Mouse (Mus musculus) testis, postnatal 10 days (tissue): ENCODE measurements around the gene Selenoi.
"Not testable (repeated sequence)": the region's sequence is repeated elsewhere in the genome, so short reads cannot be mapped to it uniquely, and the experiment has no call there.

Experiments
- DNase-seq: peaks from one replicate; pipeline ENCODE4 v3.0.0; 2021; ENCODE audit warnings: low spot score

Gene Selenoi

DNA sequence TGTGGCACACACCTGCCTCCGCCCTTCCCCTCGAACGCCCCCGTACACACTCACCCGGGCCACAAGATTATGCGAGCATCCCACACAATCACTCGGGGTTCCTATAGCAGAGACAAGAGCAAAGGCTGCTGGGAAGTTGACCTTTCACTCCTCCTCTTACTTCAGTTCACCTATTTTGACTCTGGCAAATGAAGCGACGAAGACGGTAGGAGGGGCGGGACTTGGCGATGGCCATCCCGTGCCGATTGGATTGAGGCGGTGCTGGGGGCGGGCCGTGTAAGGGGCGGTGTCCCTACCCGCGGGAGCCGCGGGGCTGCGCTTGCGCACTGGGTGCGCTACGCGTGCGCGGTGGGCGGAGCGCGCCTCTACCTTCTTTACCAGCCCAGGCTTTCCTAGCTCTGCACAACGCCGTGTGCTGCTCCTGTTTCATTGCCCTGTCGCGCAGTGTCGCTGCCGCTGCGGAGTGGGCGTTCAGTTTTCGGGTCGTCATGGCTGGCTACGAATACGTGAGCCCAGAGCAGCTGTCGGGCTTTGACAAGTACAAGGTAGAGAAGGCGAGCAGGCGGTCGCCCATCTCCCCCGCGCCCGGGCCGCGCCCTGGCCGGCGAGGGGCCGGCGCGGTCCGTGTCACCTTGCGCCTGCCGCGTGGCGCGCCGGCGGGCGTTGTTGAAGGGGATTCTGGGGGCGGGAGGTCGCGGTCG, at the start of gene Selenoi:
Gene Selenoi, plus strand, starts transcription at position 311 of the 701 bp plus-strand sequence.
- peak; percentile 99 for DNase-seq

DNA sequence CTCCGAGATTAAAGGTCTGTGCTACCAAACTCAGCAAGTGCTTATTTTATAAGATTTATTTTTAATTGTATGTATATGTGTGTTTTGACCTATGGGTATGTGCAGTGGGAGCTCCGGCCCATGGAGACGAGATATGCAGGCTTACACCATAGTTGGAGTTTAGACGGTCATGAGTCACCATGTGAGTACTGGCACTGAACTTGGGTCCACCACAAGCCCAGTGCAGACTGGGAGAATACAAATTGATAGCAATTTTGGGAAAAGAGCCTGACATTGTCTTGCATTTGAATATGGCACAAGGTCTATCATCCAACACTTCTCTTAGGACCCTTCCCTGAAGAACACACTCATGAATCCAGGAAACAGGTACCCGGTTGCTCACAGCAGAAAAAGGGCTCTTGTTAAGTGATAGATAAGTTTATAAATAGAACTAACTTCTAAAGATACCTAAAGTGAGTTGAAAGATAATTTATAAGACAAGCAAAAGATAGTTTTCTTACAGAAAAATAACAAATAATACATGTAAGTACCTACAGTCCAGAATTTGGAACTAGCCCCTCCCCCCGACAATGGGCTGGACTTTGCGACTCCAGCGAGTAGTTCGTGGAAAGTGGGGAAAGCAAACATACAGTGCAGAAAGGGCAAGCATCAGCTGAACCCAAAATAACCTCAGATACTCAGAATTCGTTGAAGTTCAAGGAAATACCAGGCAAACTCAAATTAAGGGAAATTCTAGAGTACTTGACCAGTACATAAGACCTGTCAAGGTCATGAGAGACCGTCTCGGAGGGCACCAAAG, 44.5 kb upstream of the Selenoi start:
- no peak for DNase-seq

DNA sequence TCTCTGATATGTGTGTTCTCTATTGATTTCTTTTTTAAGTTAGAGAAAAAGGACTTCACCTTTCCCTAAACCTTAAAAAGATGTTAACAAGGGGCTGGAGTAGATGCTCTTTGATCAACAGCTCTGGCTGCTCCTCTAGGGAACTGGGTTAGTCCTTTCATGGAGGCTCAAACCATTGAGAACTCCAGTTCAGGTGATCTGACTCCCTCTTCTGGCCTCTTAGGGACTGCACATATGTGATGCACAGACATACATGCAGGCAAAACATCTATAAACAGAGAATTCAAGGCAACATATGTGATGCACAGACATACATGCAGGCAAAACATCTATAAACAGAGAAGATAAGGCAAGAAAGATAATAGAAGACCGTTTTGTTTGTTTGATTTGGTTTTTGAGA, 39.9 kb upstream of the Selenoi start:
- DNase-seq, result no peak

DNA sequence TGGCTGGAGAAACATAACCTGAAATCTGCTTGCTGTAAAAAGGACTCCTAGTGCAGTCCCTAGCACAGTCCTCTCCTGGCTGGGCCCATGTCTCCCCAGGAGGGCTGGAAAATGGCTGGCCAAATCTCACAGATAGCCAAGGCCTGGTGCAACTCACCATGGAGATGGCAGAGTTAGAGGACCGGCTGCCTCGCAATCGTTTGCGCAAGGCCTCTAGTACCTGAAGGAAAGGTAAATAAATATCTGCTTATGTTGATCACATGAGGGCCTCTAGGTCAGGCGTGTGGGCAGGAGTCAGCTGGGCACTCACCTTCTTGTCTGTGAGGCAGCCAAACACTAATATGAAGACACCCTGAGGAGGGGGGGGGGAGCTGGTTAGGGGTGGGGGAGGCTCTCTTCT, 37.0 kb upstream of the Selenoi start:
- no peak for DNase-seq

DNA sequence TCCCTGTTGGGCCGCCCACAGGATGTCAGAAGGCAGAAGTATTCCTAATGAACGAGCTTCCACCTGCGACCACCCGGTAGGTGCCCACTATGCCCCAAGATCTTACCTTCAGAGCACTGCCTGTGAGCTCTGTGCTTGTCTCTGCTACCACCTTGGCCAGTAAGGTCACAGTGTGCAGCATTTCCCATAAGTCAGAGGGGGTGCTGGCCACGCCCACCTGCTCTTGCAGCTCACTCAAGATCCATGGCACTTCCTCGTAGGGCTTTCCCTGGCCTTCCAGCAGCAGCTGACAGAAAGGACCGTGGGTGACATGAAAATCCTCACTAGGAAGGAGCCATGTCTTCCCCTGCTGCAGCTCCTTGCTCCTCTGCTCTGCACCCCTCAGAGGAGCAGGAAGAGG, 34.1 kb upstream of the Selenoi start:
- no peak for DNase-seq

DNA sequence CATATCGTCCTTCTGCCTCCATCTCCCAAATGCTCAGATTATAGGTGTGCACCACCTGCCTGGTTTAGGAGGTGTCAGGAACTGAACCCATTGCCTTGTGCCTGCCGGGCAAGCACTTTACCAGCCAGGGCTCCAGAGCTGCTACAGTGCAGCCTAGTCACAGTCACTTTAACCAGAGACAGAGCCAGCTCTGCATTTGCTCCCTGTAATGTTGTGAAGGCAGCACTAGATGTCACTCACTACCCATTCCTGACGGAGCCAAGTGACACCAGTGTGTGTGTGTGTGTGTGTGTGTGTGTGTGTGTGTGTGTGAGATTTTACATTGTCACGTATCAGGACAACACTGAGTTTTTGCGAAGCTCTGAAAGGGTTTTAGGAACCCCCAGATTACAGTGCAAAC, 30.9 kb upstream of the Selenoi start:
- peak; percentile 62 for DNase-seq

DNA sequence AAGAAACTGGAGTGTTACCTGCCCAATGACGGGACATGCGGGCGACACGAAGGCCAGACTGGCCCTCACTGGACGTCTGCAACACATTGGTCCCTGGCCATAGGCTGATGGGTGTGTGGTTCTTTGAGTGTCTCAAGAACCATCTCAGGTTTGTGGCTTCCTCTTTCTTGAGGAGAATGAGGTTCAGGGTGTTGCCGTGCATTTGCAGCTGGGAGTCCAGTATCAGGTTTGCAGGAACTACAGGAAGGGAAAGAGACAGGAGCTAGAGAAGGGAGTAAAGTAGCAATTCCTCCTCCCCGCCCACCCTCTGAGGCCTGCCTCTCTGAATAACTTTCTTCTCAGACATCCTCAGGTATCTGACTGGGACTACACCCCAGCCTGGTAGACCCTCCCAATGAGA, 30.2 kb upstream of the Selenoi start:
- no peak for DNase-seq

DNA sequence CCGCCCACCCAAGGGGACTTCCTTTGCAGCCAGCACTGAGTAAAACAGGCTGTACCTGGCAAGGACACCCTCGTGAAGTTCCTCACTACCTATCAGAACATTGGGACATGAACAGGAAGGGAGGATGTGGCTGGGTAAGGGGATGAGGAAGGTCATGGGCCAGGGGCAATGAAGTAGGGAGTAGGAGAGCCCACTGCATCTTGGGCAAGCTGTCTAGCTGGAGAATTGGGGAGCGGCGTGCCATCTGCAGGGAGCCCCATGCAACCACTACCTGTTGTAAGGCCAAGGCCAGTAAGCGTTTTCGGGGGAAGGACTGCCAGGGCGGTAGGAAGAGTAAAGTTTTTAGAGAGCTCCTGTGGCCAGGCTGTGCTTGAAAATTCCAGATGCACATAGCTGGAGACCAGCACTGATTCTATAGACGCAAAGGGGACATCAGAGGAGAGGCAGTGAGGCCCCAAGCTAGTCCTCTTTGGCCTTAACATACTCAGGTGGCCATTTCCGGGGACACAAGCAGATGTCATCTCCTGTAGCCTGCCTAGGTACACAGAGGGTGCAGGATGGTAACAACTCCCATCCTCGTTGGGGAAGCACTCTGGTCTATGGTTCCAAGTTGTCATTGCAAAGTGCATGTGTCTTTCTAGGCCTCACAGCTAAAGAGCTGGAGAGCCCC, 29.0 kb upstream of the Selenoi start:
- DNase-seq, result no peak

DNA sequence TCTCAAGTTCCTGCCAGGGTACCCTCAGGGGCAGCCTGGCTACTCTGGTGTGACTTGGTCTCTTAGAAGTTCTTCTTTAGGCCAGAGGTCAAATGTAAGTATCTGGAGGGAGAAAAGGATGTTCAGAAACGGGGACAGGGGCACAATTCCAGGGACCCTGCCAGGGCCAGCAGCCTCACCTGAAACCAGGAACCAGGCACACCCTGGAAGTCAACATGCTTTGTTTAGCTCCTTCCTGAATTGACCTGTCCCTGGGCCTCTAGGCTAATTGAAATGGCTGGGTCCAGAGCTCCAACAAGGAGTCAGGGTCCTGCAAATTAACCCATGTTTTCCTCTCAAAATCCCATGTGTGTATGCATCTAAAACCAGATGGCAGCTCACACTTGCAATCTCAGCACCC, 27.9 kb upstream of the Selenoi start:
- DNase-seq, result no peak

DNA sequence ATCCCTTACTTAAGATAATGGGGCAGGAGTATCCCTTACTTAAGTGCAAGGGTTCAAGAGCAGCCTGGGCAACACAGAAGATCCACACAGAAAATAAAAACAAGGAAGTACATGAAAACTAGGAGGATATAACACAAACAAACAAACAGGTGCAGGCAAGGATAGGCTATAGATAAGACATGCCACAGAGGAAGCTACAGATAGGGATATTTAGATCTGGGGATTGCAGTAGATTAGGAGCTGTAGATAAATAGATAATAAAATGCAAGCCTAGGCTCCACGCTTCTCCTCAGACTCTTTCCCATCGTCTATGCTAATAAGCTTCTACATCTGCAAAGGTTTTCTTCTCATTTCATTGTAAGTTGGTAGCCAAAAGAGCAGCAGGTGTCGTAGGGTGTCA, 27.3 kb upstream of the Selenoi start:
- DNase-seq, result no peak

DNA sequence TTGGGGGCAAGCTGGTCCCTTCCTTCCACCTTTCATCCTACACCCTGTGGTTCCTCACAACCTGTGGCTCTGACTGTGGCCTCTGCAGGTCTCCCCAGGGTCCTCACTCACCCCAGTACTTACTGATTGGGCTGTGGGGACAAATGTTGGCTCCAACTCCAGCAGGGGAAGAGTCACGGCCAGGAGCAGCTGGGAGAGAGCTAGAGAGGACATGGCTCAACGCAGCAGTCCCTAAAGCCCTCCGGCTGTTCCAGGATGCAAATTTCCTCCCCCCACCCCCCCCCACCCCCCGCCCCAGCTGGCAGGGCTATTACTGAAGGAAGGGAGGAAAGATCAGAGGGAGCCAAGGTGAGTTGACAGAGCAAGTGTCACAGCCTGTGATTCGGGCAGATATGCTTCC, 26.9 kb upstream of the Selenoi start, which contains the start of gene Adgrf3:
Gene Adgrf3, minus strand, starts transcription at position 230 of the 400 bp plus-strand sequence.
- no peak for DNase-seq

DNA sequence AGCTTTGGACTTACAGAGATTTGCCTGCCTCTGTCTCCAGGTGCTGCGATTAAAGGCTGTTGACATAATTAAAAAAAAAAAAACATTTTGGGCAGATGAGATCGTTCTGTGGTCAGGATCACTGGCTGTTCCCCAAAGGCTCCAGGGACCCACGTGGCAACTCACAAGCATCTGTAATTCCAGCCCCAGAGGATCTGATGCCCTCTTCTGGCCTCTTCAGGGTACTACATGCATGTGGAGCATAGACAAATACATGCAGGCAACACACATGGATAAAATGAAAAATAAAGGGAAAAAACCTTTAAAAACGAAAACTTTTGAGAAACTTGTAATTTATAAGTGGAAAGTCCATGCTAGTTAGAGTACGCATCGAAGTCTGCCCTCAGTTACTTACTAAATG, 25.1 kb upstream of the Selenoi start:
- DNase-seq, result no peak

DNA sequence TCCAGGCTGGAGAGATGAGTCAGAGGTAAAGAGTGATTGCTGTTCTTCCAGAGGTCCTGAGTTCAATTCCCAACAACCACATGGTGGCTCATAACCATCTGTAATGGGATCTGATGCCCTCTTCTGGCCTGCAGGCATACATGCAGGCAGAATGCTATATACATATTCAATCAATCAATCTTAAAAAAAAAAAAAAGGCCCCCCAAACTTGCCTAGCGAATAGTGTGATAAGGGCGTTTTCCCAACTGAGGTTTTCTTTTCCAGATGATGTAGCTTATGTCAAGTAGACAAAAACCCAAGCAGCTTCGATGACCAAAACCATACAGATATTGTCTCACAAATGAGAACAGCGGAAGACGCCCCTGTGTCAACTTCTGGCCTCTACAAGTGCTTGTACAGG, 21.6 kb upstream of the Selenoi start:
- DNase-seq, result not testable (repeated sequence)

DNA sequence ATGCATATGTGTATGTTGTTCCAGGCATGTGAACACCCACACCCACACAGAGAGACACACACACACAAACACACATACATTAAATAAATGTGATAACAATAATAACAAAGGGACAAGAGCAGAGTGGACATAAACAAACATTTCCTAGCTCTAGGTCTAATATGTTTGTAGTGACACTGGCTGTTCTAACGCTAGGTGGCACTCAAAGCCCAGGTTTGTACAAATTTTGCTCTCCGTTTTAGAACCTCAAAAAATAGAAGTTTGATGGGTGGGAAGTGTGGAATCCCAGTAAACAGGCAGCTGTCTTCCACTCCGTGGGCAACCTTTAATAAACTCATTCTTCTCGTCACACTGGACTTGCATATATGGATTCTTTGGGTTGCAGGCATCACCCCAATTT, 17.5 kb upstream of the Selenoi start:
- peak; percentile 80 for DNase-seq

DNA sequence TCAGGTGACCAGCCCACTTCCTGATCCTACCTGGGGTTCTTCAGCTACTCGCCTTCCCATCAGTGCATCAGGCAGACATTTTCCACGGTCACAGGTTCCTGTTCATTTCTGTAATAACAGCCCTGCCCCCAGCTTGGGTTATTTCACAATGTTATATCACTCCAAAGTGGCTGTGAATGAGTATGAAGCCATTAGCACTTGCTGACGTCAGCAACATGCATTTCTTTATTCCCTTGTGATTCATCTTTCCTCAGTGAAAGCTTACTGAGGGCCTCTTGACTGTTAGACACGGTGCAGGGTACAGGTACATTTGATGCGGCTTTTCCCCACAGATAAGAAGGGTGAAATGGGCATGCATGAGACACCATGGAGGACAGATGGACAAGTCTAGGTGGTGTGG, 16.4 kb upstream of the Selenoi start:
- no peak for DNase-seq

DNA sequence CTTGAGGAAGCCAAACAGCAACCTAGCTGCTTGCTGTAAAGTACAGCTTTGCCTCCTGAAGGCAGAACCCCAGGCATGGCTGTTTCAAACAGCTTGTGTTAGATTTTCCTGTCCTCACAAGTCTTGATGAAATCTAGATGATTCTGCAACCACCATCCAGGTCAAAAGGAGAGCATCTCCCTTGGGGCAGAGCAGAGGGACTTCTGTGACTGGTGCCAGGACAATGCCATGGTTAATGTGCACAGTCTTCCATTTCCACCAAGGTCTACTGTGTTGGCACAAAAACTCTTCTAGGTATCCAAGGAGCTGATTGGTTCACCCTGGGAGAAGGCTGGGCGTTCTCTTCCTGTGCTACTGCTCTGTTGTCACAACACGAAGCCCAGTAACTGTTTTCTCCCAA, 12.7 kb upstream of the Selenoi start:
- no peak for DNase-seq

DNA sequence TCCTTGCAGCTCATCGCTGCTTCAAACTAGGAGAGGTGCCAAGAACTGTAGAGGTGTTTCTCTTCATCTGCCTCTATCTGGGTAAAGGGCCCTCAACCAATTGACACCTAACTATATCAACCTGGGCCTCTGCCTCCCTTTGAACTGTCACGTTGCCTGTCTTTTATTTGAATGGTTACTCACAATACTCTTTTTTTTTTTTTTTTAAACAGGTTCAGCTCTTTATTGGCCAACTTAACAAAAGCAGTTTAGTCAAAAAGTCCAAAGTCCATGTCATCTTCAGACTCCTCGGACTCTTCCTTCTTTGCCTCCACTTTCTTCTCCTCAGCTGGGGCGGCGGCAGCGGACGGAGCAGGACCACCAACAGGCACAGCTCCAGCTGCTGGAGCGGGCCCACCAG, 11.7 kb upstream of the Selenoi start:
- DNase-seq, result no peak

DNA sequence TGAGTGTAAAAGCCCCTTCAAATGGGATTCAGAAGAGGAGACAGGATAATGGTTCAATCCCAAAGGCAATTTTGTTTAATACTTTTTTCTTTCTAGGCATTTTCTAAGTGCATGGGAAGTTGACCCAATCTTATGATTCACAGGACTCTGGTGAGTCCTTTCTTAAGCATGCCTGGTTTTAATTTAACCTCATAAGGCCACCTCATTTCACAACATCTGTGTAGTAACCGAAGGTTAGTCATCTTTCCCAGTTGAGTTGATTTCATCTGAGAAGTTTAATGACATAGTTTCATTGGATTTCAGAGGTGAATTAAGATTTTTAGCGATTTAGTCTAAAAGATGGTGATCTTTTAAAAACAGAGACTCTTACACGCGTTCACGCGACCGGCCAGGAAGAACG, 9.7 kb upstream of the Selenoi start:
- DNase-seq, result no peak

DNA sequence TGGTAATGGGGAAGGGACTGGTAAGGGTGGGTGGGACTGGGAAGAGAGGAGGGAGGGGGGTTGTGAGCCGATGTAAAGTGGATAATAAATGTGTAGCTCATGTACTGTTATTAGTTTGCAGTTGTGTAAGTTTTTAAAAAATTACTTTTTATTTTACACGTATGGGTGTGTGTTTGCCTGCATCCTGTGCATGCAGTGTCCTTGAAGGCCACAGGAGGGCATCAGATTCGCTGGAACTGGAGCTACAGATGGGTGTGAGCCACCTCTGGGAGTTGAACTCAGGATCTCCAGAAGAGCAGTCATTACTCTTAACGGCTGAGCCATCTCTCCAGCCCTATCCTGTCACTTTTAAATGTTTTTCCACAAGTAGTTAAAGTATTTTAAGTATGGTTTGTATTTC, 1.5 kb upstream of the Selenoi start:
- no peak for DNase-seq

DNA sequence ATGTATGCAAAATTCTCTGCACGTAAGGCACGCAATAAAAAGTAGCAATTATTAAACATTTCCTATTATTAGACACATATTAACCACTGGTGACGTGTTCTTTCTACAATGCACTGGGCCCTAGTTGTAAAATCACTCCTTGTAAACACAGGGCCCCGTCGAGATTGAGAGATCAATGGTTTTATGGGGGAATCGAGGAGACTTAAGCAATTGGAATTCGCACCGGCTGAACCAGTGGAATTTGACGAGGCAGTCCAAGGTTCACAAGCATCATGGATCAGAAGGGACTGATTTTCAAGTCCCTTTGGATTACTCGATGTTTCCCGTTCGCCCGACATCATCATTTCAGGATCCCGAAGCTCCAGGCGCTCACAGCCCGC, 500 bp upstream of the Selenoi start:
- no peak for DNase-seq

DNA sequence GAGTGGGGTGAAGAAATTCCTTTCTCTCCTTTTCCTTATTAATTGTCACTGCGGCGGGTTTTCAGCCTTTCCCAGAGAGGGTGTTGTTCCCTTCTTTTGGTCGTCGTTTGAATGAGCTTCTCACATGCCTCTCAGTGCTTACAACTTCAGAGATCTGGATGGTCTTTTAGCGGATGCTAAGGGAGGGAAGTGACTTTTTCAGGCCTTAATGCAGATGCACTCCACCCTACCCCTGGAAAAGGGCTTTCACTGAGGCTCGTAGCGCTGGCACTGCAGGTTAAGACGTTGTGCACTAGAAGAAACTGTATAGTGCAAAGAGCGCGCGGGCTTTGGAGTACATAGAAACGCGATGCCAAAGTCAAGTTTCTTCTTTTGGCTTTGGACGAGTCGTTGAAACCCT, 661 bp downstream of the Selenoi start:
- DNase-seq, result no peak

DNA sequence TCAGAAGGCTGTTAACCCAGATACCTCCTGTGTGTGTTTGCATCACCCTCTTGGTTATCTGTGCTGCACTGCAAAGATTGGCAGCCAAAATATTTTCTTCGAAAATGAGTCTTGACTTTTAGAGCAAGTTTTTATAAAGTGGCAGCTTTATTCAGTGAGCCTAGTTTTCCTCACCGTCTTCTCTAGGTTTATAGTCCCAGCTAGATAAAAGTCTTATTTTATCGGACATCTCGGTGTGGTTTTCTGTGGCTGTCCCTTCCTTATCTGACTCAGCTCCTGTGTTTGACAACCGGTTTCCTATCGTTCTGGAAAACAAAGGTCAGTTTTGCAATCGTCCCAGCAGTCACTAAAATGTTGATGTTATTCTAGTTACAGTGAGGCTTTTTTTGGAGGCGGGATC, 1.6 kb downstream of the Selenoi start:
- DNase-seq, result no peak

DNA sequence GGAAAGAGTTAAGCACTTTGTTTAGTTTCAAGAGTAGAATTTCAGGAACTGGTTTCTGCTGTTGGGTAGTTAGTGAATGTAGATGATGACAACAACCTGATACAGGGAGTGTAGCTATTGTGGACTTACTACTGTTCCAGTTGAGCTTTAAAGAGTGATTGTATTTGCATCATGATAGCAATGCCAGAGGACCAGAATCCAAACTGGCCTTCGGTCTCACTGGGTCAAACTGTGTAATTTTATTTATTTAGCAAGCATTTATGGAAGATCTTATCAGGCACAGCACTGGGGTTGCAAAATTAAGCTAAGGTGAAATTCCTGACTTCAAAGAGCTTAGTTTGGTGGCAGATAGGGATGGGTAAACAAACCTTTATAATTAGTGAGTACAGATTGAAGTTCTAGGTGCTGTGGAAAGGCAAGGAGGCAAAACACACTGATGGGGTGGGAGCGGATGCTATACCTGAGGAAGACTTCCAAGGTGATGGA, 3.3 kb downstream of the Selenoi start:
- DNase-seq, result no peak
